Mouse (Mus musculus) myocyte (in vitro differentiated cells): Measurements from ENCODE around the gene Abca1.

Experiments
- MAX ChIP-seq: IDR thresholded peaks from one replicate; pipeline ENCODE4 v1.6.1; 2011; ENCODE audit warnings: low read depth, mild to moderate bottlenecking, control low read depth
- POLR2A ChIP-seq: IDR thresholded peaks from one replicate; pipeline ENCODE4 v1.6.1; 2011; ENCODE audit warnings: low read depth, mild to moderate bottlenecking, control low read depth, moderate library complexity; ENCODE audit not compliant: insufficient read length
- POLR2AphosphoS2 ChIP-seq: IDR thresholded peaks from one replicate; pipeline ENCODE4 v1.6.1; 2011; ENCODE audit warnings: low read depth, control low read depth; ENCODE audit not compliant: insufficient read length
- USF1 ChIP-seq: IDR thresholded peaks from one replicate; pipeline ENCODE4 v1.6.1; 2011; ENCODE audit warnings: low read depth, mild to moderate bottlenecking, control low read depth, moderate library complexity

DNA sequence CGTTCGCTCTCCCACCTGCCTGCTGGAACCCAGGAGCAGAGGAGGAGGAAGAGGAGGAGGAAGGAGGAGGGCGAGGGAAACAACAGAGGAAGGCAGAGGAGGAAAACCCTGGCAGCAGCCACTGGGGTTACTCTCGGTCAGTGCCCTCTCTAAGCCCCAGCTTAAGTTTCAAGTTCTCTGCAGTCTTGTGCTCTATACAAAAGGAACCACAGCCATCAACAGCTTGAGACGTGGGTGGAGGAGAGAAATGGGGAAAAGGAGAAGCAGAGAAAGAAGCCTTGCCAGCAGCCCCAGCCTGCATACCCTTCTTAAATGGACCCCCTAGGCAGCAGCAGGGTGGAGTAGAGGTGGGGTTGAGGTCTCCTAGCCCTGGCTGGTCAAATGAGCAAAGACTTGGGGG lies 43.8 kb downstream of the Abca1 start:
- TF ChIP-seq POLR2A (no peak), USF1 (no peak), MAX (no peak), POLR2AphosphoS2 (no peak)
